Mouse (Mus musculus): ENCODE measurements around the gene Mafb. TPM values are rescaled to one million over a fixed set of nuclear protein-coding genes. Genes with fewer than 3 reads are reported as not detected.

Mafb gene
- total and polyA plus RNA-seq, 2 experiments: 6.3 to 22.3 TPM

DNA sequence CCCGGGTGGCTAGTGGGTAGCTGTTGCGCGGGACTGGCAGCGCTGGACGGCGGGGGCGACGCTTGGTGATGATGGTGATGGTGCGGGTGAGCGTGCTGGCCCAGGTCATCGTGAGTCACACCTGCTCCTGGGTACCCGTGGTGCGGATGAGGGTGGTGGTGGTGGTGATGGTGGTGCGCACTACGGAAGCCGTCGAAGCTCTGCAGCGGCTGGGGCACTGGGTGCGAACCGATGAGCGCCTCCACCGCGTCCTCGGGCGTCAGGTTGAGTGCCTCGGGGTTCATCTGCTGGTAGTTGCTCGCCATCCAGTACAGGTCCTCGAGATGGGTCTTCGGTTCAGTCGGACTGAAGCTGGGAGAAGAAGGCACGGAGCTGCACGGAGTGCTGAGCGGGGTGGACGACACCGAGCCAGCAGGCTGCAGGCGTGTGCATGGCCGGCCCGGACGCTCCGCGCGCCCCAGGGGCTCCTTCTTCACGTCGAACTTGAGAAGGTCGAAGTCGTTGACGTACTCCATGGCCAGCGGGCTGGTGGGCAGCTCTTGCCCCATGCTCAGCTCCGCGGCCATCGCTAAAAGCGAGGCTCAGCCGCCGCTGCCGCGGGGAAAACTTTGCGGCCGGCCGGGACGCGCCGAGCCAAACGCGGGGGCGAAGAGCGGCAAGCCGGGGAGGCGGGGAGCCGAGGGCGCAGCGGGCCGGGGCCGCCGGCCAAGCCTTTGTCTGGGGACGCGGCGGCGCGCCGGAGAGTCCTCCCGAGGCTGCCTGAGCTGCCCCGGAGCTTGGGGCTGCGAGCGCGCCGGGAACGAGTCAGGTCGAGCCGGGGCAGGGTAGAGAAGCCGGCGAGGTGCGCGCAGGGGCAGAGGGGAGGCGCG is 520 bp downstream of the Mafb start:
- H3K27ac ChIP-seq (replicated peaks; ENCODE audit: insufficient read depth, low read depth, low read length): peak overlapping the region; percentile 71
- peak; percentile 35 for DNase-seq (ENCODE audit: extremely low read depth, low read depth, low spot score)
- peaks cover 15% of the 10 kb centered on the region; the same call in 1 of the 2 replicates for H3K36me3 ChIP-seq (ENCODE audit: control insufficient read depth, insufficient read depth, low read length)
- TF ChIP-seq POLR2A (IDR thresholded peaks at IDR 0.05; ENCODE audit: extremely low read depth, insufficient read depth, low read length): 0 out of 2 replicates have a peak, but pooled peaks have one; percentile 25
- TF ChIP-seq CTCF (IDR thresholded peaks at IDR 0.05; ENCODE audit: low read depth, low read length): no peak
- peak overlapping the region; percentile 94 for H3K9ac ChIP-seq (ENCODE audit: low read depth, low read length)
- no peaks in the 10 kb centered on the region; the same call in 1 of the 2 replicates for H3K4me1 ChIP-seq (ENCODE audit: control insufficient read depth, insufficient read depth, low read length)
- WGBS: under 1% methylated on average over 92 of the region's 95 CpGs
- peaks cover 6% of the 10 kb centered on the region; the same call in 1 of the 2 replicates for H3K27me3 ChIP-seq (ENCODE audit: control insufficient read depth, insufficient read depth, low read length)
- H3K4me3 ChIP-seq (ENCODE audit: insufficient read depth, low read depth, low read length): peak overlapping the region; percentile 89
- peaks cover 9% of the 10 kb centered on the region for H3K79me2 ChIP-seq (ENCODE audit: control insufficient read depth, insufficient read depth, low read length)

- H3K4me1 ChIP-seq (ENCODE audit: control insufficient read depth, insufficient read depth, low read length): no peaks in the 10 kb centered on the region; the same call in 1 of the 2 replicates
- TF ChIP-seq POLR2A (IDR thresholded peaks at IDR 0.05; ENCODE audit: extremely low read depth, insufficient read depth, low read length) (no peak), CTCF (IDR thresholded peaks at IDR 0.05; ENCODE audit: low read depth, low read length) (no peak)
- peaks cover 9% of the 10 kb centered on the region for H3K79me2 ChIP-seq (ENCODE audit: control insufficient read depth, insufficient read depth, low read length)
- H3K27me3 ChIP-seq (ENCODE audit: control insufficient read depth, insufficient read depth, low read length): peaks cover 6% of the 10 kb centered on the region; the same call in 1 of the 2 replicates
- DNase-seq (ENCODE audit: extremely low read depth, low read depth, low spot score): peak; percentile 65
- peak overlapping the region; percentile 89 for H3K4me3 ChIP-seq (ENCODE audit: insufficient read depth, low read depth, low read length)
- 4% methylated on average over 50 of the region's 50 CpGs for whole genome bisulfite sequencing
- H3K27ac ChIP-seq (replicated peaks; ENCODE audit: insufficient read depth, low read depth, low read length): peak overlapping the region; percentile 71
- H3K9ac ChIP-seq (ENCODE audit: low read depth, low read length): peak overlapping the region; percentile 94
- peaks cover 15% of the 10 kb centered on the region; the same call in 1 of the 2 replicates for H3K36me3 ChIP-seq (ENCODE audit: control insufficient read depth, insufficient read depth, low read length)
These were observed 1.6 kb downstream of the Mafb start for GRCm38 (mm10) chr2:160365107-160365911.

- Histone ChIP-seq H3K4me1 (ENCODE audit: control insufficient read depth, insufficient read depth, low read length) (no peaks in the 10 kb centered on the region; the same call in 1 of the 2 replicates), H3K4me3 (ENCODE audit: insufficient read depth, low read depth, low read length) (peak overlapping the region; percentile 89), H3K27me3 (ENCODE audit: control insufficient read depth, insufficient read depth, low read length) (peaks cover 3% of the 10 kb centered on the region; the same call in 1 of the 2 replicates), H3K9ac (ENCODE audit: low read depth, low read length) (peak overlapping the region; percentile 71), H3K36me3 (ENCODE audit: control insufficient read depth, insufficient read depth, low read length) (peaks cover 15% of the 10 kb centered on the region; the same call in 1 of the 2 replicates), H3K79me2 (ENCODE audit: control insufficient read depth, insufficient read depth, low read length) (peaks cover 9% of the 10 kb centered on the region), H3K27ac (replicated peaks; ENCODE audit: insufficient read depth, low read depth, low read length) (peak overlapping the region; percentile 22; the same call in 1 of the 2 replicates)
- no peak for DNase-seq (ENCODE audit: extremely low read depth, low read depth, low spot score)
- 25% methylated on average over 12 of the region's 12 CpGs for WGBS
- no peak for TF ChIP-seq POLR2A (IDR thresholded peaks at IDR 0.05; ENCODE audit: extremely low read depth, insufficient read depth, low read length)
- no peak for TF ChIP-seq CTCF (IDR thresholded peaks at IDR 0.05; ENCODE audit: low read depth, low read length)
These were observed 2.2 kb downstream of the Mafb start for GRCm38 (mm10) chr2:160364666-160365065.

- Histone ChIP-seq H3K4me3 (ENCODE audit: insufficient read depth, low read depth, low read length) (peak overlapping the region; percentile 89), H3K27me3 (ENCODE audit: control insufficient read depth, insufficient read depth, low read length) (peaks cover 3% of the 10 kb centered on the region; the same call in 1 of the 2 replicates), H3K9ac (ENCODE audit: low read depth, low read length) (peak overlapping the region; percentile 71), H3K79me2 (ENCODE audit: control insufficient read depth, insufficient read depth, low read length) (peaks cover 9% of the 10 kb centered on the region), H3K4me1 (ENCODE audit: control insufficient read depth, insufficient read depth, low read length) (no peaks in the 10 kb centered on the region; the same call in 1 of the 2 replicates), H3K27ac (replicated peaks; ENCODE audit: insufficient read depth, low read depth, low read length) (peak overlapping the region; percentile 22; the same call in 1 of the 2 replicates), H3K36me3 (ENCODE audit: control insufficient read depth, insufficient read depth, low read length) (peaks cover 15% of the 10 kb centered on the region; the same call in 1 of the 2 replicates)
- WGBS: 23% methylated on average over 9 of the region's 9 CpGs
- TF ChIP-seq CTCF (IDR thresholded peaks at IDR 0.05; ENCODE audit: low read depth, low read length) (no peak), POLR2A (IDR thresholded peaks at IDR 0.05; ENCODE audit: extremely low read depth, insufficient read depth, low read length) (no peak)
- DNase-seq (ENCODE audit: extremely low read depth, low read depth, low spot score): peak; percentile 45
These were observed 2.7 kb downstream of the Mafb start for GRCm38 (mm10) chr2:160364128-160364650.

DNA sequence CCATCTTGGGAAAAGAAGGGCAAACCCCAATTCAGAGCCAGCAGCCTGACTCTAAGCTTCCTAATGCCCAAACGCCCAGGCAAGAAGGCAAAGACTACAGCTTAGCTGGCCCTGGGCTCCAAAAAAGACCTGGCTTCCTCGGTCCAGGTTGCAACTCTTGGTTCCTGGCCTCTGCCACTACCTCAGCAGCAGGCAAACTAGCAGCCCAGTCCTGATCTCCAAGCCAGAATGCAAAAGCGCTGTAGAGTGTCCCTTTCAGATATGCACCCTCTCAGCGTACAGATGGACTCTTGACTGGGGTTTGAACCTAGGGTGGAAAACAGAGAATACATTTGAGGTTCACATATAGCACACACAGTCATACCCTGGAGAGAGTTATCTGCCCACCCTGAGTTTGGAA is 3.7 kb downstream of the Mafb start:
- Histone ChIP-seq H3K9ac (ENCODE audit: low read depth, low read length) (0 out of 2 replicates have a peak overlapping the region, but pooled peaks have one; percentile 4), H3K4me1 (ENCODE audit: control insufficient read depth, insufficient read depth, low read length) (no peaks in the 10 kb centered on the region; the same call in 1 of the 2 replicates), H3K79me2 (ENCODE audit: control insufficient read depth, insufficient read depth, low read length) (peaks cover 9% of the 10 kb centered on the region), H3K27me3 (ENCODE audit: control insufficient read depth, insufficient read depth, low read length) (no peaks in the 10 kb centered on the region), H3K4me3 (ENCODE audit: insufficient read depth, low read depth, low read length) (0 out of 2 replicates have a peak overlapping the region, but pooled peaks have one; percentile 18), H3K36me3 (ENCODE audit: control insufficient read depth, insufficient read depth, low read length) (peaks cover 15% of the 10 kb centered on the region; the same call in 1 of the 2 replicates), H3K27ac (replicated peaks; ENCODE audit: insufficient read depth, low read depth, low read length) (0 out of 2 replicates have a peak overlapping the region, but pooled peaks have one; percentile 26)
- TF ChIP-seq POLR2A (IDR thresholded peaks at IDR 0.05; ENCODE audit: extremely low read depth, insufficient read depth, low read length) (no peak), CTCF (IDR thresholded peaks at IDR 0.05; ENCODE audit: low read depth, low read length) (no peak)
- WGBS: 55% methylated on average over 4 of the region's 4 CpGs
- DNase-seq (ENCODE audit: extremely low read depth, low read depth, low spot score): peak; percentile 40
